Mouse (Mus musculus): Measurements from ENCODE around the gene Clstn1. TPM values are rescaled to one million over a fixed set of nuclear protein-coding genes. Genes with fewer than 3 reads are reported as not detected.

Gene Clstn1
- polyA plus RNA-seq, 1 experiment from 2014 or later, result 7.8 TPM

DNA sequence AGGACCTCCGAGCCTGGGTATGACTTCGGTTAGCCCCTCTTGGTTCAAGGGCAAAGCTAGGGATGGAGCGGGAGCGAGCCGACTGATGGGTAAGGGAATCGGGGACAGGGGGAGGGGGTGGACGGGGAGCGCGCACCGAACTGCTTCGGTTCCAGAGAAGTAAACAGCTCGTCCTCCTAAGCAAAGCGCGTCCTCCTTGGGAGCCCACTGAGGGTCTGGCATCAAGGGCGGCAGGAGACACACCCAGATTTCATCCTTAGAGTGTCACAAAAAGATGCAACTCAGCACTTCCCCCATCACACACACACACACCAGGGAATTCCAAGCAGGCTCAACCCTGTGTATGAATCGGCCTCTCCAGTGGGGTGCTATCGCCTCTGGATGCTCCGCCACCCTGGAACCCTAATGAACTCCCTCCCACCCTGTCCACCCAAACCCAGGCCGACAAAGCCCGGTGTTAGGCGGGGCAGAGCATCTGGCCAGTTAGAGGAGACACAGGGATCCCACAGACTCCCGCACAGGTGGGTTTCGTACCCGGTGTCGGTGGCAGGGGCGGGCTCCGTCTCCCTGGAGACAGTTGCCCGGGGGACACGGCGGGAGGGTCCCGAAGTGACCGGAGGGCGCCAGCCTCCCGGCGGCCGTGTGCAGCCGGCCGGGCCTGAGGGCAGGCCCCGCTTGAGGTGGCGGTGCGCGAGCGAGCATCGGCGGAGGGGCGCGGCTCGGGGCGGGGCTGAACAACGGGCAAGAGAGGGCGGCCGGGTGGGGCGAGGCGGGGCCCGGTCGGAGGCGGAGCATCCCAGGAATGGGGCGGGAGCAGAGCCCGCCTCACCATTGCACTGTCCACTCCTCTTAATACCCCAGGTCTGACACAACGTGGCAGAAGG, 89.4 kb downstream of the Clstn1 start:
- Histone ChIP-seq H3K9me3 (ENCODE audit: control insufficient read depth, low read length) (no peaks in the 10 kb centered on the region), H3K27ac (ENCODE audit: low read depth, low read length) (no peak overlapping the region), H3K4me2 (peak overlapping the region; percentile 98), H3K36me3 (ENCODE audit: control insufficient read depth, insufficient read depth, low read length) (no peaks in the 10 kb centered on the region), H3K27me3 (replicated peaks; ENCODE audit: control insufficient read depth, insufficient read depth, low read length) (peaks cover 9% of the 10 kb centered on the region), H3K4me3 (ENCODE audit: low read depth, low read length) (peak overlapping the region; percentile 62), H3K9ac (ENCODE audit: low read depth, low read length) (peak overlapping the region; percentile 60), H3K4me1 (replicated peaks; ENCODE audit: control insufficient read depth, insufficient read depth, low read length) (peaks cover 9% of the 10 kb centered on the region; the same call in 1 of the 2 replicates)
- DNase-seq (ENCODE audit: low spot score) (peak; percentile 89), ATAC-seq (replicated peaks; ENCODE audit: low FRiP score) (peak; percentile 93)
- 10% methylated on average over 60 of the region's 60 CpGs for WGBS

DNA sequence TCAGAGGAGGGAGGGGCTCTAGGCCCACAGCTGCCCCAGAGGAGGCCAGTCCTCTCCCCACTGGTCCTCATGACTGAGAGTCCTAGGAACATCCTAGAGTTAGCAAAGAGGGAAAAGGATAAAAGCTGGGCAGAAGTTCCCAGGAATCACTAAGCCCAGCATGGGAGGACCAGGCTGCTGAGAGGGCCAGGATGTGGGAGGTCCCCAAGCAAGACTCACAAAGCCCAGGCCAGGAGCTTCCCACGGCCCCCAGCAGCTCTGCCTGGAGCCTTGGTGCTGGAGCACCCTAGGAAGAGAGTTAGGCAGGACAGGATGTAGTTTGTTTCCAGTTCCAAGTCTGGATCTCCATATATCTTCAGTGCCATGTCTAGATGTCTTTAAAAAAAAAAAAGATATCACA, 91.7 kb downstream of the Clstn1 start:
- Histone ChIP-seq H3K27me3 (replicated peaks; ENCODE audit: control insufficient read depth, insufficient read depth, low read length) (peaks cover 9% of the 10 kb centered on the region), H3K4me2 (no peak overlapping the region), H3K4me3 (ENCODE audit: low read depth, low read length) (no peak overlapping the region), H3K36me3 (ENCODE audit: control insufficient read depth, insufficient read depth, low read length) (no peaks in the 10 kb centered on the region), H3K9ac (ENCODE audit: low read depth, low read length) (no peak overlapping the region), H3K4me1 (replicated peaks; ENCODE audit: control insufficient read depth, insufficient read depth, low read length) (peaks cover 9% of the 10 kb centered on the region; the same call in 1 of the 2 replicates), H3K9me3 (ENCODE audit: control insufficient read depth, low read length) (no peaks in the 10 kb centered on the region), H3K27ac (ENCODE audit: low read depth, low read length) (no peak overlapping the region)
- no peak for ATAC-seq (replicated peaks; ENCODE audit: low FRiP score)
- 73% methylated on average over 1 of the region's 1 CpGs for WGBS
- no peak for DNase-seq (ENCODE audit: low spot score)

DNA sequence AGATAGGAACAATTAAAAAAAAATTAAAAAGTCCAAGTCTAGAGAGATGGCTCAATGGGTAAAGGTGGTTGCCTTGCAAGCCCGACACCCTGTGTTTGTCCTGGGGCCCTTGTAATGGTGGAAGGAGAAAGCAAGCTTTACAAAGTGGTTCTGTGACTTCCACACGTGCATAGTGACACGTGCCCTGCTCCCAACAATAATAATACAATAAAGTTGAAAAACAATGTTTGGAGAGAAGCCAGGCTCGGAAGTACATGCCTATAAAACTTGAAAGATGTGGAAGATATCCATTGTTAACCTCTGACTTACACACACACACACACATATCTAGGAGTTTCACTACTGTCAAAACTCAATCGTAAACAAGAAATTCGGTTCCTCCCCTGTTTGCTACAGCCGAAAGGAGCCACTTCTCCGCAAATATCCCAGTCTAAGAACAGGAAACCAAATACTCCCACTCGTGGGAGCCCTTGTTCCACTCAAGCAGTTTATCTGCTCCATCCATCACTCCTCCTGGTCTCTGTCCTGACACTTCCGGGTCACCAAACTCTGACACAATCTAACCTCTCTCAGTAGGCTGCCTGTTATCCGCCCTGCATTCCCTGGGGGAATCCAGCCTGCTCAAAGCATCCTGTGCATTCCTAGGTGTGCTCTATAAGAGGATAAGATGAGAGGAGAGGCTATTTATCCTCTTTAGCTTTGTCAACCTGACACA, 92.9 kb downstream of the Clstn1 start:
- 69% methylated on average over 11 of the region's 11 CpGs for WGBS
- H3K27ac ChIP-seq (ENCODE audit: low read depth, low read length), result no peak overlapping the region
- ATAC-seq (replicated peaks; ENCODE audit: low FRiP score), result no peak
- H3K9ac ChIP-seq (ENCODE audit: low read depth, low read length), result no peak overlapping the region
- H3K36me3 ChIP-seq (ENCODE audit: control insufficient read depth, insufficient read depth, low read length), result no peaks in the 10 kb centered on the region
- H3K9me3 ChIP-seq (ENCODE audit: control insufficient read depth, low read length), result no peaks in the 10 kb centered on the region
- H3K27me3 ChIP-seq (replicated peaks; ENCODE audit: control insufficient read depth, insufficient read depth, low read length), result peaks cover 7% of the 10 kb centered on the region
- no peak for DNase-seq (ENCODE audit: low spot score)
- H3K4me1 ChIP-seq (replicated peaks; ENCODE audit: control insufficient read depth, insufficient read depth, low read length), result peaks cover 9% of the 10 kb centered on the region; the same call in 1 of the 2 replicates
- H3K4me3 ChIP-seq (ENCODE audit: low read depth, low read length), result no peak overlapping the region
- H3K4me2 ChIP-seq, result no peak overlapping the region

DNA sequence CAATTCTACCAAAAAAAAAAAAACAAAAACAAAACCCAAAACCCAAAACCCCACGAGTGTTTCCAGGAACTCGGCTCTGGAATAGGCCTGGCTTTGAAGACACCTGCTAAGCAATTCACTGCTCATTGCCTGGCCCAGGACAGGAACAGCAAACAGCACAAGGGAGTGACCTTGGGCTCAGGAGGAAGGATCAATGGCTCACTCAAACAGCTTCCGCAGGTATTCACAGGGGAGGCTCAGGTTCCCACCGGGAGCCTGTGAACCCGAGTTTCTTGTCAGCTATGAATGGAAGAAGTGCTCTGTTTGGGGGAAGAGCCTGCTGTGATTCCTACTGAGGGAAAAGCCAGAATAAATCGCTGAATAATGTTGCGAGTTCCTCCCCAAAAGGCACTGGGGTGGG, 97.6 kb downstream of the Clstn1 start:
- H3K27ac ChIP-seq (ENCODE audit: low read depth, low read length), result no peak overlapping the region
- DNase-seq (ENCODE audit: low spot score), result no peak

DNA sequence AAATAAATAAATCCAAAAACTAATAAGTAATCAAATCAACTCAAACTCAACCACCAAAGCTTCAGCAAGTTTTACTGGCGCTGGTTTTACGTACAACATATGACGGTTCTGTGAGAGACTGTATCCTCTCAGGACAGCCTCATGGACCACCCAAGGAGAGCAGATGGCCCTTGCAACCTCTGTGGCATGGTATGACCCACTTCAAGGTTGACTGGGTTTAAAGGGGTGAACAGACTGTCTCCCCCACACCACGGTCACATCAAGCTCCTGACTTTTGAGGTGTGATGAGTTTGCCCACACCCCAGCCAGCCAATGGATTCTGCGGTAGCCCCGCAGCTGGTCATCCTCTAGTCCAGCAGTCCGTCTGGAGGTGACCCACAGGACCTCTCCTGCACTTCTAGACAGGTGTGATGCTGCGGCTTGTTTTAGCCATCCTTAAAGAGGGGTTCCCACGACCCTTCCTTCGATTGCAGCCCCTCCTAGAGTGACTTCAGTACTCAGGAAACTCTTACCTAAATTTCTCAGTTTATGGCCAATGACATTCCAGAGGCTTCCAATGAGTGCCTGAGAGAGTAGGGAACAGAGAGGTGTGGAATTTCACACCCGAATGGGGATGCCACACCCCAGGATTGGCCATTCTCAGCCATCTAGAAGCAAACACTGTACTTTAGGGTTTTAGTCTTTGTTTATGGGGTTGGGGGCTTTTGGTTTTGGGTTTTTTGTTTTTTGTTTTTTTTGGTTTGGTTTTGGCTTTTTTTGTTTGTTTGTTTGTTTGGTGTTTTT, 98.8 kb downstream of the Clstn1 start:
- H3K27ac ChIP-seq (ENCODE audit: low read depth, low read length), result no peak overlapping the region
- ATAC-seq (replicated peaks; ENCODE audit: low FRiP score), result no peak
- WGBS, result 74% methylated on average over 11 of the region's 11 CpGs
- no peaks in the 10 kb centered on the region for H3K9me3 ChIP-seq (ENCODE audit: control insufficient read depth, low read length)
- H3K4me3 ChIP-seq (ENCODE audit: low read depth, low read length), result no peak overlapping the region
- DNase-seq (ENCODE audit: low spot score), result no peak
- no peak overlapping the region for H3K9ac ChIP-seq (ENCODE audit: low read depth, low read length)
- no peak overlapping the region for H3K4me2 ChIP-seq
- H3K36me3 ChIP-seq (ENCODE audit: control insufficient read depth, insufficient read depth, low read length), result no peaks in the 10 kb centered on the region
- H3K27me3 ChIP-seq (replicated peaks; ENCODE audit: control insufficient read depth, insufficient read depth, low read length), result no peaks in the 10 kb centered on the region; the same call in 1 of the 2 replicates
- peaks cover 3% of the 10 kb centered on the region for H3K4me1 ChIP-seq (replicated peaks; ENCODE audit: control insufficient read depth, insufficient read depth, low read length)

More for the DNA sequence above, 97.6 kb downstream of the Clstn1 start:
- no peak for ATAC-seq (replicated peaks; ENCODE audit: low FRiP score)
- H3K9me3 ChIP-seq (ENCODE audit: control insufficient read depth, low read length), result no peaks in the 10 kb centered on the region
- no peaks in the 10 kb centered on the region for H3K36me3 ChIP-seq (ENCODE audit: control insufficient read depth, insufficient read depth, low read length)
- WGBS, result 36% methylated on average over 7 of the region's 7 CpGs
- no peaks in the 10 kb centered on the region; the same call in 1 of the 2 replicates for H3K27me3 ChIP-seq (replicated peaks; ENCODE audit: control insufficient read depth, insufficient read depth, low read length)
- no peak overlapping the region for H3K4me3 ChIP-seq (ENCODE audit: low read depth, low read length)
- no peaks in the 10 kb centered on the region for H3K4me1 ChIP-seq (replicated peaks; ENCODE audit: control insufficient read depth, insufficient read depth, low read length)
- no peak overlapping the region for H3K4me2 ChIP-seq
- H3K9ac ChIP-seq (ENCODE audit: low read depth, low read length), result no peak overlapping the region

DNA sequence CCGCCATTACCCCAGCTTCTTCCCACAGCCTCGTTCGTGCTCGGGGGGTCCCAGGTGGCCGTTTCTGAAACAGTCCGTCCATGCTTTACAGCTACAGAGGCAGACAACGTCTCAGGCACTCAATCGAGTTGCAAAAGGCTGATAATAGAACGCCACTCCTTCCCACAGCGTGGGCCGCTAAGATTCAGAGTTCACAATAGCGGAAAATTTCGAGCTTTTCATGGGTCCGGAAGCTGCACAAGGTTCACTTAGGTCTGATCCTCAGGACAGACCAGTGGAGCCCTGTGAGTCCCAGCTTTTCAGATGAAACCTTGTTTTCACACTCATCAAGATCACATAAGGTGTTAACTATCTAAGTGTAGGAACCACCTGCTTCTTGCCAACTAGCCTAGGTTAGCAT, 102.6 kb downstream of the Clstn1 start:
- WGBS, result 81% methylated on average over 14 of the region's 14 CpGs
- Histone ChIP-seq H3K36me3 (ENCODE audit: control insufficient read depth, insufficient read depth, low read length) (no peaks in the 10 kb centered on the region), H3K27me3 (replicated peaks; ENCODE audit: control insufficient read depth, insufficient read depth, low read length) (no peaks in the 10 kb centered on the region; the same call in 1 of the 2 replicates), H3K27ac (ENCODE audit: low read depth, low read length) (no peak overlapping the region), H3K4me1 (replicated peaks; ENCODE audit: control insufficient read depth, insufficient read depth, low read length) (peaks cover 19% of the 10 kb centered on the region), H3K9me3 (ENCODE audit: control insufficient read depth, low read length) (no peaks in the 10 kb centered on the region), H3K4me3 (ENCODE audit: low read depth, low read length) (no peak overlapping the region), H3K9ac (ENCODE audit: low read depth, low read length) (no peak overlapping the region), H3K4me2 (no peak overlapping the region)
- DNase-seq (ENCODE audit: low spot score) (no peak), ATAC-seq (replicated peaks; ENCODE audit: low FRiP score) (no peak)

- ATAC-seq (replicated peaks; ENCODE audit: low FRiP score), result no peak
- DNase-seq (ENCODE audit: low spot score), result no peak
- peak overlapping the region; percentile 70 for H3K27ac ChIP-seq (ENCODE audit: low read depth, low read length)
- no peaks in the 10 kb centered on the region for H3K36me3 ChIP-seq (ENCODE audit: control insufficient read depth, insufficient read depth, low read length)
- H3K9me3 ChIP-seq (ENCODE audit: control insufficient read depth, low read length), result no peaks in the 10 kb centered on the region
- peaks cover 19% of the 10 kb centered on the region for H3K4me1 ChIP-seq (replicated peaks; ENCODE audit: control insufficient read depth, insufficient read depth, low read length)
- WGBS, result 78% methylated on average over 12 of the region's 12 CpGs
- H3K4me3 ChIP-seq (ENCODE audit: low read depth, low read length), result no peak overlapping the region
- no peaks in the 10 kb centered on the region; the same call in 1 of the 2 replicates for H3K27me3 ChIP-seq (replicated peaks; ENCODE audit: control insufficient read depth, insufficient read depth, low read length)
- peak overlapping the region; percentile 3; the same call in 1 of the 2 replicates for H3K9ac ChIP-seq (ENCODE audit: low read depth, low read length)
- no peak overlapping the region; the same call in none of the 2 replicates for H3K4me2 ChIP-seq
Observed at GRCm38 (mm10) chr4:149689822-149690700, 103.8 kb downstream of the Clstn1 start.

All from liver, embryonic 11.5 days (tissue).